ENCODE assay signal across 8 mouse cellular contexts in the genomic region with DNA sequence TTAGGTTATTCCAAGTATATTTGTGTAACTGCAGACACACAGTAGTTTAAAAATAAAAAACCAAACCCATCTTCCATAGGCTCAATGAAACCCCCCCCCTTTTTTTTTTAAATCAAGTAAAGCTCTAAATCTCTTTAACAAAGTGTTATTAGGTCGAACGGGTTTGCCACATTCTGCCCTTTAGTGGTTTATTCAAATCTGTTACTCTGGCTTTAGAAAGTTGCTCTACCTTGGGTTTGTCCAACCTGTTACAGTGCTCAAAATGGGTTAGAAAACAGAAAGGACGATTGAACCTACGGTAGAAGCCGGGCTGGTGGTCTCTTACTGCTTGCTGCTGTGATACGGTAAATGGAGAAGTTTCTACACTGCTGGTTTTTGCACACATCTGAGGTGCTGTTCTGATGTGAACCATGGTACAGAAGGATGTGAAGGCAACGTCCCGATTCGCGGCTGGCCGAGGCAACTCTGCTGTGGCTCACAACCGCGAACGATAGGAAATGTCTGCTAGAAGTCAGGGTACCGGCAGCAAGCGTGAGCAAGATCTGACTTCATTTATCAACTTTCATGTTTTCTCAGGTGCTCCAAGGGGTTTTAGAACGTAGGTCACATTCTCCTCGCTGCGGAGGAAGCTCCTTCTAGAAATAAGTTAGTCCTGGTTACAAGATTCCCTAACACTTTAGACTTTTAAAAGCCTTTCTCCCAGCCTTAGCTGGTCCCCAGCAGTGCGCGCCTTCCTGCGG. TPM values are rescaled to one million over a fixed set of nuclear protein-coding genes. Genes with fewer than 3 reads are reported as not detected.
DNase-seq lines count a peak whose midpoint lies in the region; ATAC-seq and TF ChIP-seq lines count a peak whose summit lies in the region.

No protein-coding gene starts in this region.

- H3K4me3 ChIP-seq in lung, embryonic 16.5 days (ENCODE audit: low read length) = peak overlapping the region; percentile 5
- H3K4me3 ChIP-seq in forebrain, postnatal 0 days (ENCODE audit: low read depth, low read length) = 0 out of 2 replicates have a peak overlapping the region, but pooled peaks have one; percentile 7
- peak overlapping the region; percentile 26 for H3K4me3 ChIP-seq in limb, embryonic 13.5 days
- peak overlapping the region; percentile 8; the same call in 1 of the 2 replicates for H3K4me3 ChIP-seq in stomach, embryonic 15.5 days (replicated peaks)

- DNase-seq in lung, postnatal 14 days = no peak
- DNase-seq in forebrain, postnatal 0 days = no peak
- no peak for DNase-seq in spleen, postnatal 4 days (ENCODE audit: low spot score in 2 of 2)
- DNase-seq in c-Kit-positive CD71-positive TER-119-positive erythroid progenitor cells, embryonic 14.5 days (ENCODE audit: low spot score) = no peak

- TF ChIP-seq CTCF in forebrain, postnatal 0 days (IDR thresholded peaks at IDR 0.05; ENCODE audit: low read depth) = no peak

- H3K4me1 ChIP-seq in lung, embryonic 16.5 days (replicated peaks; ENCODE audit: control insufficient read depth, insufficient read depth, low read length) = peaks cover 8% of the 10 kb centered on the region
- H3K4me1 ChIP-seq in forebrain, postnatal 0 days (ENCODE audit: insufficient read depth) = peaks cover 5% of the 10 kb centered on the region; the same call in 1 of the 2 replicates
- peaks cover 33% of the 10 kb centered on the region for H3K4me1 ChIP-seq in limb, embryonic 13.5 days
- no peaks in the 10 kb centered on the region for H3K4me1 ChIP-seq in stomach, embryonic 15.5 days

- 55% methylated on average over 22 of the region's 22 CpGs for WGBS in lung, embryonic 16.5 days
- 52% methylated on average over 22 of the region's 22 CpGs for WGBS in forebrain, postnatal 0 days
- WGBS in limb, embryonic 13.5 days = 47% methylated on average over 22 of the region's 22 CpGs
- WGBS in stomach, embryonic 15.5 days = 54% methylated on average over 22 of the region's 22 CpGs

- H3K9ac ChIP-seq in lung, embryonic 16.5 days (ENCODE audit: low read length) = peak overlapping the region; percentile 62
- H3K9ac ChIP-seq in forebrain, postnatal 0 days = no peak overlapping the region
- H3K9ac ChIP-seq in limb, embryonic 13.5 days = peak overlapping the region; percentile 57
- H3K9ac ChIP-seq in stomach, embryonic 15.5 days = no peak overlapping the region

- peaks cover 41% of the 10 kb centered on the region for H3K9me3 ChIP-seq in lung, embryonic 16.5 days (ENCODE audit: control insufficient read depth, low read length)
- 0 out of 2 replicates have a peak, but pooled peaks cover 30% of the 10 kb centered on the region for H3K9me3 ChIP-seq in forebrain, postnatal 0 days (ENCODE audit: low read length)
- H3K9me3 ChIP-seq in limb, embryonic 13.5 days = peaks cover 61% of the 10 kb centered on the region
- peaks cover 17% of the 10 kb centered on the region; the same call in 1 of the 2 replicates for H3K9me3 ChIP-seq in stomach, embryonic 15.5 days

- ATAC-seq in lung, embryonic 16.5 days (ENCODE audit: low read depth) = no peak
- ATAC-seq in forebrain, postnatal 0 days = no peak
- ATAC-seq in limb, embryonic 13.5 days (ENCODE audit: low FRiP score, low read depth) = no peak
- no peak for ATAC-seq in stomach, embryonic 15.5 days (ENCODE audit: insufficient read depth, low FRiP score, low read depth)
- ATAC-seq in erythroid progenitor cell, adult 5-6 weeks (replicated peaks; ENCODE audit: low FRiP score, poor library complexity, severe bottlenecking) = no peak

- H3K36me3 ChIP-seq in lung, embryonic 16.5 days (ENCODE audit: control insufficient read depth, insufficient read depth, low read length) = no peaks in the 10 kb centered on the region; the same call in 1 of the 2 replicates
- H3K36me3 ChIP-seq in forebrain, postnatal 0 days (ENCODE audit: insufficient read depth) = no peaks in the 10 kb centered on the region
- peaks cover 17% of the 10 kb centered on the region for H3K36me3 ChIP-seq in limb, embryonic 13.5 days
- H3K36me3 ChIP-seq in stomach, embryonic 15.5 days = no peaks in the 10 kb centered on the region

- H3K4me2 ChIP-seq in lung, embryonic 16.5 days (ENCODE audit: low read depth, low read length) = peak overlapping the region; percentile 58
- peak overlapping the region; percentile 62; the same call in 1 of the 2 replicates for H3K4me2 ChIP-seq in forebrain, postnatal 0 days (ENCODE audit: low read depth)
- peak overlapping the region; percentile 69 for H3K4me2 ChIP-seq in limb, embryonic 13.5 days (replicated peaks)
- H3K4me2 ChIP-seq in stomach, embryonic 15.5 days = peak overlapping the region; percentile 38

- H3K27ac ChIP-seq in lung, embryonic 16.5 days (ENCODE audit: low read length) = peak overlapping the region; percentile 72
- H3K27ac ChIP-seq in forebrain, postnatal 0 days (ENCODE audit: low read depth, low read length) = peak overlapping the region; percentile 48; the same call in 1 of the 2 replicates
- peak overlapping the region; percentile 94 for H3K27ac ChIP-seq in limb, embryonic 13.5 days
- peak overlapping the region; percentile 77 for H3K27ac ChIP-seq in stomach, embryonic 15.5 days

- H3K27me3 ChIP-seq in lung, embryonic 16.5 days (ENCODE audit: control insufficient read depth, insufficient read depth, low read depth, low read length) = no peaks in the 10 kb centered on the region
- H3K27me3 ChIP-seq in forebrain, postnatal 0 days (ENCODE audit: insufficient read depth, low read length) = no peaks in the 10 kb centered on the region
- H3K27me3 ChIP-seq in limb, embryonic 13.5 days = no peaks in the 10 kb centered on the region
- H3K27me3 ChIP-seq in stomach, embryonic 15.5 days (replicated peaks) = no peaks in the 10 kb centered on the region

RNA-seq across cellular contexts. Expression of gene Mest, which starts 11.8 kb away (rescaled TPM):
- 1,483 and 1,593 TPM in 2 replicates for polyA plus RNA-seq in lung, embryonic 16.5 days (2015; fragmentation: Nextera tagmentation; extraction: Ambion mirVana)
- total RNA-seq in forebrain, postnatal 0 days (2014; rRNA removed) = 127 and 212 TPM in 2 replicates
- polyA plus RNA-seq in forebrain, postnatal 0 days (2015; fragmentation: Nextera tagmentation; extraction: Ambion mirVana) = 90.4 and 146 TPM in 2 replicates
- 1,770 and 1,957 TPM in 2 replicates for polyA plus RNA-seq in limb, embryonic 13.5 days (2015; fragmentation: Nextera tagmentation; extraction: Ambion mirVana)
- polyA plus RNA-seq in stomach, embryonic 15.5 days (2015; fragmentation: Nextera tagmentation; extraction: Ambion mirVana) = 780 and 950 TPM in 2 replicates
- not detected in 2 replicates for total RNA-seq in erythroid progenitor cell, adult 5-6 weeks (2015; ENCODE audit: low replicate concordance)
- total RNA-seq in erythroid progenitor cell, adult 5-6 weeks (2017; ENCODE audit: low replicate concordance) = not detected in 2 replicates

RNA-seq across cellular contexts. Expression of gene Cep41, which starts 41.6 kb away (rescaled TPM):
- polyA plus RNA-seq in lung, embryonic 16.5 days (2015; fragmentation: Nextera tagmentation; extraction: Ambion mirVana) = 15.6 and 16.0 TPM in 2 replicates
- total RNA-seq in forebrain, postnatal 0 days (2014; rRNA removed) = 10.2 and 14.1 TPM in 2 replicates
- 8.8 and 10.6 TPM in 2 replicates for polyA plus RNA-seq in forebrain, postnatal 0 days (2015; fragmentation: Nextera tagmentation; extraction: Ambion mirVana)
- 52.3 and 55.4 TPM in 2 replicates for polyA plus RNA-seq in limb, embryonic 13.5 days (2015; fragmentation: Nextera tagmentation; extraction: Ambion mirVana)
- 10.0 and 11.5 TPM in 2 replicates for polyA plus RNA-seq in stomach, embryonic 15.5 days (2015; fragmentation: Nextera tagmentation; extraction: Ambion mirVana)
- 3.2 and 49.0 TPM in 2 replicates for total RNA-seq in erythroid progenitor cell, adult 5-6 weeks (2015; ENCODE audit: low replicate concordance)
- 3.1 and 5.5 TPM in 2 replicates for total RNA-seq in erythroid progenitor cell, adult 5-6 weeks (2017; ENCODE audit: low replicate concordance)

Comparison
In these comparisons a context has a peak if more than half of its experiments do, and no peak if none do; other contexts are left out.
1. H3K9ac ChIP-seq: peak in lung, embryonic 16.5 days (single experiment) and limb, embryonic 13.5 days (single experiment); none in forebrain, postnatal 0 days (single experiment) and stomach, embryonic 15.5 days (single experiment).
2. Peak in every context shown above with its lines, with median percentiles within 50 percentile points of each other: H3K27ac ChIP-seq, H3K4me2 ChIP-seq and H3K4me3 ChIP-seq.